Mouse (Mus musculus) cerebellum, adult 2 months (tissue): Measurements from ENCODE around the gene Nyap1.

Source experiments
- CTCF ChIP-seq: fragments of 200-500 bp; IDR thresholded peaks from 2 replicates; pipeline ENCODE4 v1.5.1; 2011; ENCODE audit warnings: low read depth, mild to moderate bottlenecking, control low read depth, low read length, moderate library complexity, borderline replicate concordance; ENCODE audit not compliant: insufficient read depth
- POLR2A ChIP-seq: fragments of 200-500 bp; IDR thresholded peaks from 2 replicates; pipeline ENCODE4 v1.6.1; 2011; ENCODE audit warnings: low read length, control low read depth, borderline replicate concordance; ENCODE audit not compliant: insufficient read depth

GRCm38 (mm10) chr5:137776408-137776918, 35.1 kb upstream of the Nyap1 start:
- TF ChIP-seq CTCF (no peak), POLR2A (no peak)
